Mouse (Mus musculus) small intestine, adult 2 months (tissue): ENCODE measurements around the gene Uri1.

Experiments used
- CTCF ChIP-seq: fragments of 200-500 bp; IDR thresholded peaks from 2 replicates; pipeline ENCODE4 v1.5.1; 2012; ENCODE audit warnings: low read depth, mild to moderate bottlenecking, control low read depth, inconsistent platforms, low read length, moderate library complexity, mixed read lengths; ENCODE audit not compliant: insufficient replicate concordance, insufficient read length; ENCODE audit errors: extremely low read depth
- POLR2A ChIP-seq: fragments of 200-500 bp; IDR thresholded peaks from 2 replicates; pipeline ENCODE4 v1.6.1; 2012; ENCODE audit warnings: low read depth, mild to moderate bottlenecking, control low read depth, inconsistent platforms, low read length, moderate library complexity

- TF ChIP-seq CTCF (no peak), POLR2A (no peak)
Measured at GRCm38 (mm10) chr7:38015356-38015755, 8.0 kb downstream of the Uri1 start.
